Mouse (Mus musculus) CH12F3 (cell line): Measurements from ENCODE around the gene Tie1.

Experiments
- in situ Hi-C: fragments of 300-500 bp; cut with MboI; formaldehyde crosslinking; loops from 2 replicates; pipeline ENCODE4 v1.14.3; 2020; ENCODE audit warnings: low sequenced_read_pairs

The Tie1 gene

GRCm38 (mm10) chr4:118476773-118477530, 12.9 kb downstream of the Tie1 start:
- in situ Hi-C loops: no loop called here

DNA sequence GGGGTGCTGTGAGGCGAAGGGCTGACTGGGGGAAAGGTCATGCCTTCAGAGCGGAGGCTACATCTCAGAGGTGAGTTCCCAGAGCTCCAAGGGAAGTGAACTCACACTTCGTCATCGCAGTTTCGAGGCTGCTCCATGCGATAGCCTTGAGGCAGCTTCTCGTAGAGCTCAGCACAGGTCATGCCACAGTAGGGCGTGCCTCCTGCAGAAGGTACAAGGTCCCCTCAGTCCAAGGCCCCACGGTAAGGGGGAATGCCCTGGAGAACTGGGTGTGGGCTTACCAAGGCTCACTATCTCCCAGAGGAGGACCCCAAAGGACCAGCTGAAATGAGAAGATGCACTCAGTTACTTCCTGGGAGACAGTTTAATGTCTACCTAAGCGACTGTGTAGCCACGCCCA, 17.2 kb downstream of the Tie1 start:
- in situ Hi-C loops: no loop called here

DNA sequence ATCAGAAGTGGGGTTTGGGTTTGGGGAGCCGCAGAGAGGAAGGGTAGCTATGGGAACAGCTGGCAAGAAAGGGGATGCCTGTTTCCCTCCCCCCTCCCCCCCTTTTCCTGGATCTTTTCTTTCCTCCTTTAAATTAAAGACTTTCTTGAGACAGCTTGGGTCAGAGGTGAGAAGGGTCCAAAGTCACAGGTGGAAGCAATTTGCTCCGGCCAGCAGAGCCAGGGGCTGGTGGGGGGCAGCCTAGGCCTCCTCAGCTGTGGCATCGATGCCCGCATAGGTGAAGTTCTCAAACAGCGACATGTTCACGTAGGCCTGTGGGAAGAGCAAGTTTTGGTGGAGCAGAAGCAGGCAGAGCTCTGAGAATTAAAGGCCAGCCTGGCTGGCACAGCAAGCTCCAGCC, 18.6 kb downstream of the Tie1 start:
- in situ Hi-C loops: no loop called here

DNA sequence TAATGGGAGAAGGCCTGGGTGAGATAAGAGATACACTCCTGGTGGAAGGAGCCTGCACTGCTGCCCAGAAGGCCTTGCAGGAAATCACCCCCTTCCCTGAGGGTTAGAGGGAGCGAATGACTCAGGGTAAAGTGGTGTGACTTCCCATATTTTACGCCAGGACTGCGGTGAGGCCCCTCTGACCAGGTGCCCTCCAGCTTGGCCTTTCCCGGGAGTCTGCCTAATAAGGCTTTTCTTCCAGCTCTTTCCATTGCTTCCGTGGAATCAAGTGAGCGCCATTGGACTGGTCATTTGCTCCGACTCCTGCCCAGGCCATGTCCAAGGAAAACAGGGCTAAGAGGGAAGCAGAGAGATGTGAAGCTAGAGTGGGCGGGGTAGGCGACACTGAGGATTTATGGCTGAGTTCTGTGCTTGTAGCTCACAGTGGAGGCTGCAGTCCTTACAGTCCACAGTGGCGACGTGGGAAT, 24.1 kb downstream of the Tie1 start:
- in situ Hi-C loops: no loop called here

- in situ Hi-C loops: no loop called here
Observed at GRCm38 (mm10) chr4:118464956-118465355, 24.9 kb downstream of the Tie1 start.

- in situ Hi-C loops: no loop called here
Observed at GRCm38 (mm10) chr4:118457345-118457975, 32.4 kb downstream of the Tie1 start, which contains the start of gene Mpl. Gene Mpl (minus strand): TSS chr4:118457513.

DNA sequence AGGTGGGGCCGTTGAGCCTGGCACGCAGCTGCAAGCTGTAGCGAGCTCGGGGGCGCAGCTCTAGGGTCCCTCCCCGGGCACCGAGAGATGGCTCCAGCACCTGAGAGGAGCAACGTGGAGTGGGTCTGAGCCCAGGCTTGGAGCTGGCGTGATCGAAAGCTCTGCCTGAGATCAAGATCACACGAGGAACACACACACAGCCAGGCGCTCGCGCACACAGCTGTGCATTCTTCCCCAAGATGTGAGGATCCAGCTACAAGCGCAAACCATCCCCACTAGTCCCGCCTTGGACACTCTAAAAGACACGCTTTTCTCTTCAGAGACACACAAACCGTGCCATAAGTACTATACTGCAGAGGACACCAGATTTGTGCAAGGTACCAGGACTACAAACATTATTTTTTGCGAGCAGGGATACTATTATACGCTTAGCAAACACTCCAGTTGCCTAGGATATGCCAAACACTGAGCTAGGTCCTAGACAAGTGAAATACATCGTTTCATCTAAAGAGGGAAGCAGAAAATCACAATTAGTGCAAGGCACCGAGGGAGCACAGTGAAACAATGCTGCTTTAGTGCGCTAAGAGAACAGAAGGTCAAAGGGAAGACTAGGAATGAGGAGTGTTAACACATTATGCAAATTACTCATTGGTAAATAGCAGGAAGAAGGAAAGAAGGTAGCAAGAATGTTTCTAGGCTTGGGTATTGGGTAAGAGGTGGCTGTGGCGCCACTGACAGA, 43.3 kb downstream of the Tie1 start:
- in situ Hi-C loops: no loop called here

DNA sequence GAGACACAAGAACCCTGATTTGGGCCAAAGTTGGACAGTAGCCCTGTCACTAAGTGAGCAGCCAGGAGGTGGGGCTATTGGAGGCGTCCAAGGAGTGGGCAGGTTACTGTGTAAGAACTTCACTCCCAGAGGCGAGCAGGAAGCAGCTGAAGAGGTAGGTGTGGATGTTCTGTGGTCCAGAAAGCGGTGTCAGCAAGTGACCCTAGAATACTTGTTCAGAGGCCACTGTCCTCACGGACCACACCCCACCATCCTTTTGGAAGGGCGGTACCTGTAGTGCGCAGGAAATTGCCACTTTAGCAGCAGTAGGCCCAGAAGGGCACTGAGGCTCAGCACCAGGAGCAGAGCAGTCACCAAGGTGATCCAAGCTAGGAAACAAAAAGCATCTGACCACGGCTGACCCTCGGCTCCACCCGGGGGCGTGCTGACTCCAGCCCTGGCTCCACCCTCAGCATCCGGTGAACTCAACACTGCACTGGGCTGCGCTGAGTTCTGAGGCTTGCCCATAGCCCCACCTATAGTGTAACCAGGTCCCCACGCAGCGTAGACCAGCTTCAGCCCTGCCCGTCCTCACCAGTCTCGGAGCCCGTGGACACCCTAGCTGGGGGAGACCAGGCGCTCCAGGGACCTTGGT, 44.0 kb downstream of the Tie1 start:
- in situ Hi-C loops: no loop called here

DNA sequence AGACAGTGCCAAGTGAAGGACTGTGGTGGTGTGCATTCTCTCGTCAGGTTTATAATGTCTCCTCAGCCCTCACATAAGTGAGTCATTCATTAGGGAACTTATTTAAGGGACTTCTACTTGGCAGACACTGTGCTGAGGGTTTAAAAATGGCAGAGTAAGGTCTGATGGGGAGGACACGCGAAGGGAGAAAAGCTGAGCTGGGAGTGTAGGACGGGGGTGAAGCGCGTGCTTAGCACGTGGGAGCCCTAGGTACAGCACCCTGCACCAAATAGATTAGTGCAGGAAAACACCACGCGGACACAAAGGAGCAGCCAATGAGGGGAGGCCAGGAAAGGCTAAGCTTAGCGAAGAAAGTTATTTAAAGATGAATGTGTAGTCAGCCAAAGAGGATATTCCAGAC, 44.8 kb downstream of the Tie1 start:
- in situ Hi-C loops: no loop called here

DNA sequence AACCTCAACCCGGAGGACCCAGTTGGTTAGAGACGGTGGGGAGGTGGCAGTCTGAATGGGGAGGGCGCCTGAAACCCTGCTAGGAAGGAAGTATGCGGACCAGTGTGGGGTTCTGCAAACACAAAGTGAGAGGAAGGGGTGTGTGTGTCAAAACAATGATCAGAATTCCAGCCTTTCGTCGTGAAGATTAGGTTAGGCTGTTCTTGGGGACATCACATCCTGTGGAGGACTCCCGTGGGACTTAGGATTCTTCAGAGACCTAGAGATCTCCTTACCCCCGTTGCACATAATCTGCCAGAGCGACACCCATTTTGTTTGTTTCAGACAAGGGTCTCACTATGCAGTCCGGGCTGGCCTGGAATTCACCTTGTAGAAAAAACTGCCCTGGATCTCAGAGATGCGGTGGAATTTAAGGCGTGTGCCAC, 52.0 kb downstream of the Tie1 start:
- in situ Hi-C loops: no loop called here

DNA sequence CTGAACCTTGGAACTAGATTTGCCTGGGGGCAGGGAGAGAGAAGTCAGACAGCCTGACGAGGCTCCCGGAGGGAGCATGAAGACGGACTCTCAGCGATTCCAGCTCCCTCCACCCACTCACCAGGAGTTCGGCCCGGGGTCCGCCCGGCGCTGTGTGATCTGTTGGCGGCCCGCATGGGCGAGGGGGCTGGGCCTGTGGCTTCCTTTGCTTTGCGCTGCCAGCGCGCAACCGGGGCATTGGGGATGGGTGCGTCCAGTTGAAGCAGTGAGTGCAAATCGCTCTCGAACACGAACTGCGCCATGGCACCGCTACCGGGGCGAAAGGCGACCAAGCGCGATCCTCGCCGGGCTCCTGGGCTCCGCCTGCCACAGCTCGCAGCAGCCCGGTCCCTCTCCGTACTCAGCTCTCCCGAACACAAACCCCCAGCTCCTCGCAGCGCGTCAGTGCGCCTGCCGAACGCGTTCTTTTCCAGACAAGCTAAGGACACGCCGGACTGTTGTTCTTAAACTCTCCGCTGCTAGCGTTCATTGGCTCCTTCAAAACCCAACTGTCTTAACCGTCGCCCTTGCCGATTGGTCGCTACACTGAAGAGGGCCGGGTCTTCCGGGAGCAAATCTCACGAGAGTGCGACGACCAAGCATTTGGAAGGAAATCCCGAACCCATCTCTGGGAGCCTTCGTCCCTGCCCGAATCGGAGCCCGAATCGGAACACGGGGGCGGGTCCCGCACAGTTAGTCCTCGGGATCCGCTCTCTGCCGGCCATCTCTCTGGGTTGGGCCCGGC, 52.8 kb downstream of the Tie1 start, which contains the start of gene Cdc20:
Gene Cdc20, minus strand, starts transcription at position 533 of the 784 bp plus-strand sequence.
- in situ Hi-C loops: no loop called here

GRCm38 (mm10) chr4:118432332-118432731, 57.5 kb downstream of the Tie1 start:
- in situ Hi-C loops: no loop called here

- in situ Hi-C loops: no loop called here
Observed at GRCm38 (mm10) chr4:118429215-118429895, 60.5 kb downstream of the Tie1 start.

- in situ Hi-C loops: no loop called here
Observed at GRCm38 (mm10) chr4:118428531-118429214, 61.2 kb downstream of the Tie1 start.

DNA sequence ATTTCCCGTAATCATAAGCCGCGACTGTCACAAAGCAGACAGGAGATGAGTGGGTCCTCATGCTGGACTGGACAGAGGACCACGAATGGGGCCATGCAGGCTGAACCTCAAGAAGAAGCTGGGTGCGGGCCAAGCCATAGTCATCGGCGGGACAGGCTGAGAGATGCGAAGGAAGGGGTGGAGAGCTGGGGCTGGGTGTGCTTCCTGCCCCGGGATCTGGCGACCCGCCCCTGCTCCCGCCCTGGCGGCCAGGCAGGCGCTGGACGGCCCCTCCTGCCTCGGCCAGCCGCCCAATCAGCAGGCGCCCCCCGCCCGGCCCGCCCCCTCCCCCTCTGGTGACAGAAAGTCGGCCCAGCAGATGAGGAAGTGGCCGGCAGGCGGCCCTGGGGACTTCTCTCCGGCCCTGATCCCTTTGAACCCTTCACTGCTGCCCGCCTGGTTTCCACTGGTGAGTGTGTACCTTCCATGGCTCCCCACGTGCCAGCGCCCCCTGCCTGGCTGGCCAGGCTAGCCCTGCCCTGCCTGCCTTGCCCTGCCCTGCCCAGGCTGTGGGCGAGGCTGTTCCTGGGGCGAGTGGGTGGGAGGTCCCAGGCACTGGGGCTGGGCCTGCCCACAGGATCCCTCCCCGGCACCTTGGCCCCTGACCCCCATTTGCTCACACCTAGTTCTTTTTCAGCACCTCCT, 62.0 kb downstream of the Tie1 start, which contains the start of gene Elovl1:
Gene Elovl1, plus strand, starts transcription at position 326 of the 684 bp plus-strand sequence.
- in situ Hi-C loops: no loop called here

DNA sequence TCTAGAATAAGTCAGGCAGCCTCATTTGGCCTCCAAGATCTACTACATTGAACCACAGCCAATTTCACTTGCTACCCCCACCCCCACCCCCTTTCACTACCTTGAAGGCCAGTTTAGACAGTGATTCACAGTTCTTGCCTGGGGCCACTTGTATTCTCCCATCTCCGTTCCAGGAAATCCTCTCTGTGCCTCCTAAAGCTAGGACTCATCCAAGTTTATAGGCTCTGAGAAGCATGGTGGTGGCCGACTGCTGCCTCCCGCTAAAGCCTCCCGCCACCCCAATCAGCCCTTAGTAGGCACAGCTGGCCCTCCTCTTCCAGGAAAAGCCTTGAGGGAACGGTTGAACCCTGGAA, 62.5 kb downstream of the Tie1 start:
- in situ Hi-C loops: no loop called here

DNA sequence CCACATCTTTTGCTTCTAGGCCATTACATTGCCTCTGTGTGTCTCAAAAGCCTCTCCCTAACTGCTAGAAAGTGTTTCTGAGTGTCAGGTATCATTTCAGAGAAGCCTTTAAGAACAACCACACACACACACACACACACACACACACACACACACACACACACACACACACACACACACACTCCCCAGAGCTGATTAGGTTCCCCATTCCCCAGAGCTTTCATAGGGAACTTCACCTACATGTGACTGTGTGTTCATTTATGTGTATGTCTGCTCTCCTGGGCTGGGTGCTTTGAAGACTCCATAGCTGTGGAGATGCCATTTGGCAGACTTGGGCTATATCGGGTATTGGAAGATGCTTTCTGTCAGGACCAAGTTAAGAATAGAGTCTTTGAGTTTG, 64.5 kb downstream of the Tie1 start:
- in situ Hi-C loops: no loop called here

DNA sequence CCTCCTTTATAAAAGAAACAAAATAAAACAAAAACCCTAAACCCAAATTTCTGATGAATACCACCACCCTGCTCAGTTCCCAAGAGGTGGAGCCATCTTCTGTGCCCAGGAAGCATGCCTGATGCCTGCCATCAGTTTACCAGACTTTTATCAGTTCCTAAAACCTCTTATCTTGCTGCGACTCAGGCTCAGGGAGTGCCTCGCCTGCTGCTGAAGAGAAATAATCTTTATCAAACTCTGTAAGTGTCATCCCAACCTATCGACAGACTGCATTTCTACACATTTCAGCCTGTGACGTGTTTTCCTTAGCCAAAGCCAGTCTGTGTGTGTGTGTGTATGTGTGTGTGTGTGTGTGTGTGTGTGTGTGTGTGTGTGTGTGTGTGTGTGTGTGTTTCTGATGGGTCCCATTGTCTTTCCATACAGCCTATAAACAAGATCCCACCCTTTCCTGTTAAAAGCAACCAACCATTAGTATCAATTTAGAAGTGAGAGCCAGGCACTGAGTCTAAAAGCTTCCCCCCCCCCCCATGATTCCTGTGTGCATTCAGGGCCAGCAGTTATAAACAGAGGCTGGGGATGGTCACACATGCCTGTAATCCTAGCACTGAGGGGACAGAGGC, 65.2 kb downstream of the Tie1 start:
- in situ Hi-C loops: no loop called here
